Mouse (Mus musculus): ENCODE results near the gene M1ap. TPM values are rescaled to one million over a fixed set of nuclear protein-coding genes. Genes with fewer than 3 reads are reported as not detected.
A peak's percentile ranks its signal among the peaks of the same experiment; 100 is the strongest.

The M1ap gene
- total and polyA plus RNA-seq, 2 experiments from 2014 or later: 0.16 to 0.38 TPM

GRCm38 (mm10) chr6:83071220-83071619, 124.5 kb downstream of the M1ap start:
- under 1% methylated on average over 19 of the region's 24 CpGs for WGBS
- TF ChIP-seq CTCF (IDR thresholded peaks at IDR 0.05; ENCODE audit: low read depth): no peak

GRCm38 (mm10) chr6:83074979-83075378, 128.3 kb downstream of the M1ap start:
- H3K9ac ChIP-seq (replicated peaks; ENCODE audit: low read length): no peak overlapping the region
- no peak overlapping the region for H3K4me3 ChIP-seq (ENCODE audit: low read length)
- peak; percentile 35 for TF ChIP-seq CTCF (IDR thresholded peaks at IDR 0.05; ENCODE audit: low read depth)
- WGBS: 9% methylated on average over 2 of the region's 2 CpGs
- peaks cover 54% of the 10 kb centered on the region for H3K27me3 ChIP-seq (ENCODE audit: insufficient read depth, low read length)
- H3K4me2 ChIP-seq (ENCODE audit: low read depth, low read length): no peak overlapping the region
- H3K9me3 ChIP-seq (ENCODE audit: low read length): no peaks in the 10 kb centered on the region
- no peaks in the 10 kb centered on the region for H3K36me3 ChIP-seq (ENCODE audit: insufficient read depth, low read length)
- H3K4me1 ChIP-seq (ENCODE audit: insufficient read depth, low read length): no peaks in the 10 kb centered on the region
- ATAC-seq (no peak), DNase-seq (ENCODE audit: low spot score) (no peak)
- H3K27ac ChIP-seq: no peak overlapping the region

More at GRCm38 (mm10) chr6:83071220-83071619, 124.5 kb downstream of the M1ap start:
- no peak overlapping the region for H3K4me3 ChIP-seq (ENCODE audit: low read length)
- ATAC-seq: peak; percentile 27; the same call in 1 of the 2 replicates
- H3K36me3 ChIP-seq (ENCODE audit: insufficient read depth, low read length): no peaks in the 10 kb centered on the region
- H3K4me2 ChIP-seq (ENCODE audit: low read depth, low read length): no peak overlapping the region
- no peak overlapping the region for H3K9ac ChIP-seq (replicated peaks; ENCODE audit: low read length)
- H3K4me1 ChIP-seq (ENCODE audit: insufficient read depth, low read length): no peaks in the 10 kb centered on the region
- peaks cover 85% of the 10 kb centered on the region for H3K27me3 ChIP-seq (ENCODE audit: insufficient read depth, low read length)
- H3K9me3 ChIP-seq (ENCODE audit: low read length): no peaks in the 10 kb centered on the region
- no peak overlapping the region for H3K27ac ChIP-seq
- DNase-seq (ENCODE audit: low spot score): no peak

DNA sequence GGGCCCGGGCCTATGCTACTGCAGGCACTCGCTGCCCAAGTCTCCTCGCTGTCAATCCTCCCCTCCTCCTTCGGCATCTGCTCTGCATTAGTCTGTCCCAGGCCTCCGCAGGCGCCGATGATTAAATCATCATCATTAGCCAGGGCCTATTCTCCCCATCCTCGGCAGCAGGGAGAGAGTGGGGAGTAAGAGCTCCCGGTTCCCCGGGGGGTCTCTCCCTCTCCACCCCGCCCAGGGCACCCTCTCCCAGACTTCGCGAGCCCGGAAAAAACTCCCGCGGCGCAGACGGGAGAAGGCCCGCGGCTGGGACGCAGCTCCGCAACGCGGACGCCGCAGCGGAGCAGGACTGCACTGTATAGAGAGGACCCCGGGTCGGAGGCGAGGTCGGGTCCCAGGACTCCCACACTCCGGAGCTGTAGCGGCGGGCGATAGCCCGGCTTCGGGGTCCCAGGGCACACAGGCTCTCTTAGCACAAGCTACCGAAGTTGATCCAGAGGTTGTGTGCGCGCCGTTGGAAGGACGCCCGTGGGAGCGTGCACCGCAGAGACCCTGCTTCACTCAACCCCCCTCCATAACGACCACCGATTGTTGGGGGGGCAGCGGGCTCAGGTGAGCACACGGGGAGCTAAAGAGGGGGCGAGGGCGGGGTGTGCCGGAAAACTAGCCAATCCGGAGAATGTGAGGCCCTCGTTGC, 131.1 kb downstream of the M1ap start, which contains the start of gene Pcgf1:
Gene Pcgf1, plus strand, starts transcription at position 240 of the 694 bp plus-strand sequence.
- H3K9me3 ChIP-seq (ENCODE audit: low read length): no peaks in the 10 kb centered on the region
- DNase-seq (ENCODE audit: low spot score) (peak; percentile 28), ATAC-seq (peak; percentile 68)
- peaks cover 26% of the 10 kb centered on the region for H3K27me3 ChIP-seq (ENCODE audit: insufficient read depth, low read length)
- TF ChIP-seq CTCF (IDR thresholded peaks at IDR 0.05; ENCODE audit: low read depth): no peak
- H3K4me3 ChIP-seq (ENCODE audit: low read length): peak within 1 kb of the TSS; percentile 66
- under 1% methylated on average over 54 of the region's 54 CpGs for WGBS
- H3K4me2 ChIP-seq (ENCODE audit: low read depth, low read length): peak within 1 kb of the TSS; percentile 86
- H3K4me1 ChIP-seq (ENCODE audit: insufficient read depth, low read length): no peaks in the 10 kb centered on the region
- H3K36me3 ChIP-seq (ENCODE audit: insufficient read depth, low read length): 0 out of 2 replicates have a peak, but pooled peaks cover 4% of the 10 kb centered on the region
- peak within 1 kb of the TSS; percentile 59 for H3K9ac ChIP-seq (replicated peaks; ENCODE audit: low read length)
- H3K27ac ChIP-seq: peak within 1 kb of the TSS; percentile 95

DNA sequence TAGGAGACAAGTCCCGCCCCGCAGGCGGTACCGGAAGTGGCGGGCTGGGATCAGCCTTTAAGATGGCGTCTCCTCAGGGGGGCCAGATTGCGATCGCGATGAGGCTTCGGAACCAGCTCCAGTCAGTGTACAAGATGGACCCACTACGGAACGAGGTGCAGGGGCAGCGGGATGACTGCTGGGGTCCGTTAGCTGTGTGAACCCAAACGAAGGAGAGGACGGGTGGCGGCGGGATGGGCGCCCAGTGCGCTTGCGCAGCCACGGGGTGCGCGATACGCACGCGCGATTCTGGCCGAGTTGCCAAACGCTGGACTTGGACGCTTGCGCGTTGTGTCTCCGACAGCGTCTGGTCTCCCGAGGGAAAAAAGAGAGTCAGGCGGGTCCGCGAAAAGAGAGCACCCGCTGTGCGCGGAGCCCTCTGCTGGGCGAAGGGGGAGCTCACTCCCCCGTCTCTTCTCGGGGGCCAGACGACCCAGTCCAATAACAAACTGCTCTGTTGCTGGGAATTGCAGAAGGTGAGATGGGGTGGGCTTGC, 131.7 kb downstream of the M1ap start:
- H3K4me3 ChIP-seq (ENCODE audit: low read length): peak overlapping the region; percentile 66
- H3K4me2 ChIP-seq (ENCODE audit: low read depth, low read length): peak overlapping the region; percentile 86
- no peaks in the 10 kb centered on the region for H3K4me1 ChIP-seq (ENCODE audit: insufficient read depth, low read length)
- DNase-seq (ENCODE audit: low spot score) (peak; percentile 99), ATAC-seq (peak; percentile 94)
- peaks cover 24% of the 10 kb centered on the region for H3K27me3 ChIP-seq (ENCODE audit: insufficient read depth, low read length)
- H3K27ac ChIP-seq: peak overlapping the region; percentile 95
- H3K9me3 ChIP-seq (ENCODE audit: low read length): no peaks in the 10 kb centered on the region
- under 1% methylated on average over 46 of the region's 46 CpGs for WGBS
- H3K9ac ChIP-seq (replicated peaks; ENCODE audit: low read length): peak overlapping the region; percentile 59
- peak; percentile 62 for TF ChIP-seq CTCF (IDR thresholded peaks at IDR 0.05; ENCODE audit: low read depth)
- H3K36me3 ChIP-seq (ENCODE audit: insufficient read depth, low read length): 0 out of 2 replicates have a peak, but pooled peaks cover 4% of the 10 kb centered on the region

Small RNA genes lying within 50 kb of the gene (microRNA-seq; reads per million reads assigned to microRNA genes)
- gene Mir7040: 0 to 0.35 reads per million in 2 experiments

Other genes starting within 250 kb of the M1ap start
- 55.7 and 68.4 TPM in 2 replicates for gene Pole4, start 241.5 kb upstream of the M1ap start, total RNA-seq (2014; rRNA removed)
- 136 and 142 TPM in 2 replicates for gene Pole4, start 241.5 kb upstream of the M1ap start, polyA plus RNA-seq (2015; fragmentation: Nextera tagmentation; extraction: Ambion mirVana)
- 6.0 and 13.0 TPM in 2 replicates for gene Hk2, start 172.4 kb upstream of the M1ap start, total RNA-seq (2014; rRNA removed)
- gene Hk2, start 172.4 kb upstream of the M1ap start, polyA plus RNA-seq (2015; fragmentation: Nextera tagmentation; extraction: Ambion mirVana): 2.6 and 3.6 TPM in 2 replicates
- 19.2 and 21.6 TPM in 2 replicates for gene Sema4f, start 7.1 kb upstream of the M1ap start, total RNA-seq (2014; rRNA removed)
- gene Sema4f, start 7.1 kb upstream of the M1ap start, polyA plus RNA-seq (2015; fragmentation: Nextera tagmentation; extraction: Ambion mirVana): 18.1 and 19.4 TPM in 2 replicates
- gene Dok1, start 86.6 kb downstream of the M1ap start, total RNA-seq (2014; rRNA removed): 4.3 and 15.4 TPM in 2 replicates
- 1.8 and 2.5 TPM in 2 replicates for gene Dok1, start 86.6 kb downstream of the M1ap start, polyA plus RNA-seq (2015; fragmentation: Nextera tagmentation; extraction: Ambion mirVana)
- gene Loxl3, start 87.3 kb downstream of the M1ap start, total RNA-seq (2014; rRNA removed): 4.6 and 6.1 TPM in 2 replicates
- 5.4 and 5.6 TPM in 2 replicates for gene Loxl3, start 87.3 kb downstream of the M1ap start, polyA plus RNA-seq (2015; fragmentation: Nextera tagmentation; extraction: Ambion mirVana)
- 185 and 219 TPM in 2 replicates for gene Aup1, start 107.6 kb downstream of the M1ap start, total RNA-seq (2014; rRNA removed)
- gene Aup1, start 107.6 kb downstream of the M1ap start, polyA plus RNA-seq (2015; fragmentation: Nextera tagmentation; extraction: Ambion mirVana): 136 and 148 TPM in 2 replicates
- 48.4 and 54.2 TPM in 2 replicates for gene Htra2, start 108.4 kb downstream of the M1ap start, total RNA-seq (2014; rRNA removed)
- gene Htra2, start 108.4 kb downstream of the M1ap start, polyA plus RNA-seq (2015; fragmentation: Nextera tagmentation; extraction: Ambion mirVana): 82.9 and 88.2 TPM in 2 replicates
- gene Dqx1, start 110.9 kb downstream of the M1ap start, total RNA-seq (2014; rRNA removed): 0.50 TPM in 1 of 2 replicates, not detected in the other
- gene Dqx1, start 110.9 kb downstream of the M1ap start, polyA plus RNA-seq (2015; fragmentation: Nextera tagmentation; extraction: Ambion mirVana): 0.36 and 0.42 TPM in 2 replicates
- gene Tlx2, start 123.4 kb downstream of the M1ap start, total RNA-seq (2014; rRNA removed): 0.54 TPM in 1 of 2 replicates, not detected in the other
- not detected in 2 replicates for gene Tlx2, start 123.4 kb downstream of the M1ap start, polyA plus RNA-seq (2015; fragmentation: Nextera tagmentation; extraction: Ambion mirVana)
- gene Pcgf1, start 131.0 kb downstream of the M1ap start, total RNA-seq (2014; rRNA removed): 11.0 and 16.4 TPM in 2 replicates
- 27.8 and 29.1 TPM in 2 replicates for gene Pcgf1, start 131.0 kb downstream of the M1ap start, polyA plus RNA-seq (2015; fragmentation: Nextera tagmentation; extraction: Ambion mirVana)
- gene Lbx2, start 139.5 kb downstream of the M1ap start, total RNA-seq (2014; rRNA removed): not detected in 2 replicates
- gene Lbx2, start 139.5 kb downstream of the M1ap start, polyA plus RNA-seq (2015; fragmentation: Nextera tagmentation; extraction: Ambion mirVana): not detected in 2 replicates
- 12.7 and 19.9 TPM in 2 replicates for gene Ccdc142, start 154.7 kb downstream of the M1ap start, total RNA-seq (2014; rRNA removed)
- 4.7 TPM in 2 replicates for gene Ccdc142, start 154.7 kb downstream of the M1ap start, polyA plus RNA-seq (2015; fragmentation: Nextera tagmentation; extraction: Ambion mirVana)
- 4.3 and 5.7 TPM in 2 replicates for gene Gm42688, start 154.7 kb downstream of the M1ap start, total RNA-seq (2014; rRNA removed)
- 3.0 and 3.7 TPM in 2 replicates for gene Gm42688, start 154.7 kb downstream of the M1ap start, polyA plus RNA-seq (2015; fragmentation: Nextera tagmentation; extraction: Ambion mirVana)
- 72.5 and 73.7 TPM in 2 replicates for gene Mrpl53, start 162.1 kb downstream of the M1ap start, total RNA-seq (2014; rRNA removed)
- 122 and 126 TPM in 2 replicates for gene Mrpl53, start 162.1 kb downstream of the M1ap start, polyA plus RNA-seq (2015; fragmentation: Nextera tagmentation; extraction: Ambion mirVana)
- 44.9 and 48.5 TPM in 2 replicates for gene Mogs, start 168.6 kb downstream of the M1ap start, total RNA-seq (2014; rRNA removed)
- 20.5 and 21.1 TPM in 2 replicates for gene Mogs, start 168.6 kb downstream of the M1ap start, polyA plus RNA-seq (2015; fragmentation: Nextera tagmentation; extraction: Ambion mirVana)
- 182 and 209 TPM in 2 replicates for gene Wbp1, start 174.7 kb downstream of the M1ap start, total RNA-seq (2014; rRNA removed)
- 99.6 and 101 TPM in 2 replicates for gene Wbp1, start 174.7 kb downstream of the M1ap start, polyA plus RNA-seq (2015; fragmentation: Nextera tagmentation; extraction: Ambion mirVana)
- gene Ino80b, start 178.5 kb downstream of the M1ap start, total RNA-seq (2014; rRNA removed): 26.7 and 31.0 TPM in 2 replicates
- 12.0 and 14.8 TPM in 2 replicates for gene Ino80b, start 178.5 kb downstream of the M1ap start, polyA plus RNA-seq (2015; fragmentation: Nextera tagmentation; extraction: Ambion mirVana)
- 40.0 and 73.6 TPM in 2 replicates for gene Rtkn, start 188.6 kb downstream of the M1ap start, total RNA-seq (2014; rRNA removed)
- gene Rtkn, start 188.6 kb downstream of the M1ap start, polyA plus RNA-seq (2015; fragmentation: Nextera tagmentation; extraction: Ambion mirVana): 20.8 and 21.1 TPM in 2 replicates
- 8.5 and 13.8 TPM in 2 replicates for gene Wdr54, start 209.5 kb downstream of the M1ap start, total RNA-seq (2014; rRNA removed)
- 19.9 and 20.0 TPM in 2 replicates for gene Wdr54, start 209.5 kb downstream of the M1ap start, polyA plus RNA-seq (2015; fragmentation: Nextera tagmentation; extraction: Ambion mirVana)
- 12.7 and 17.8 TPM in 2 replicates for gene 1700003E16Rik, start 209.5 kb downstream of the M1ap start, total RNA-seq (2014; rRNA removed)
- 10.2 and 11.4 TPM in 2 replicates for gene 1700003E16Rik, start 209.5 kb downstream of the M1ap start, polyA plus RNA-seq (2015; fragmentation: Nextera tagmentation; extraction: Ambion mirVana)
- gene Dctn1, start 219.0 kb downstream of the M1ap start, total RNA-seq (2014; rRNA removed): 124 and 132 TPM in 2 replicates
- gene Dctn1, start 219.0 kb downstream of the M1ap start, polyA plus RNA-seq (2015; fragmentation: Nextera tagmentation; extraction: Ambion mirVana): 145 and 153 TPM in 2 replicates